Mouse (Mus musculus) hindbrain, embryonic 16.5 days (tissue): ENCODE data around the gene Entpd1. TPM values are rescaled to one million over a fixed set of nuclear protein-coding genes. Genes with fewer than 3 reads are reported as not detected.
"Not testable (repeated sequence)": the region's sequence is repeated elsewhere in the genome, so short reads cannot be mapped to it uniquely, and the experiment has no call there.

ENCODE experiments used
- ATAC-seq: fragments of 200-750 bp; cut with Nextera tagmentation; 2 replicates; pipeline ENCODE4 v1.8.0; 2017; ENCODE audit warnings: moderate TSS enrichment, moderate library complexity
- H3K27ac ChIP-seq: fragments of 300-500 bp; sonication (generic); 2 replicates; pipeline ENCODE4 v1.5.1; 2014; ENCODE audit warnings: low read depth, mild to moderate bottlenecking, control low read depth, low read length, moderate library complexity
- H3K27me3 ChIP-seq: fragments of 300-500 bp; sonication (generic); replicated peaks from 2 replicates; pipeline ENCODE4 v1.6.1; 2014; ENCODE audit warnings: low read length; ENCODE audit not compliant: control insufficient read depth, insufficient read depth
- H3K36me3 ChIP-seq: fragments of 300-500 bp; sonication (generic); 2 replicates; pipeline ENCODE4 v1.6.1; 2014; ENCODE audit warnings: mild to moderate bottlenecking, low read length, moderate library complexity, mixed read lengths; ENCODE audit not compliant: control insufficient read depth, insufficient read depth
- H3K4me1 ChIP-seq: fragments of 300-500 bp; sonication (generic); 2 replicates; pipeline ENCODE4 v1.6.1; 2014; ENCODE audit warnings: low read depth, low read length; ENCODE audit not compliant: control insufficient read depth, insufficient read depth
- H3K4me2 ChIP-seq: fragments of 300-500 bp; sonication (generic); 2 replicates; pipeline ENCODE4 v1.6.1; 2014; ENCODE audit warnings: mild to moderate bottlenecking, low read length, control low read depth, moderate library complexity
- H3K4me3 ChIP-seq: fragments of 300-500 bp; sonication (generic); 2 replicates; pipeline ENCODE4 v1.5.1; 2014; ENCODE audit warnings: mild to moderate bottlenecking, low read length, control low read depth, moderate library complexity
- H3K9ac ChIP-seq: fragments of 300-500 bp; sonication (generic); 2 replicates; pipeline ENCODE4 v1.6.1; 2014; ENCODE audit warnings: low read depth, mild to moderate bottlenecking, control low read depth, low read length, moderate library complexity
- H3K9me3 ChIP-seq: fragments of 300-500 bp; sonication (generic); 2 replicates; pipeline ENCODE4 v1.6.1; 2014; ENCODE audit warnings: mild to moderate bottlenecking, low read length, moderate library complexity; ENCODE audit not compliant: control insufficient read depth
- WGBS: fragments of 180-500 bp; shearing (Covaris S2); extraction: QIAGEN DNeasy Blood & Tissue Kit; methylation state at CpG from one replicate; pipeline ENCODE4 v1.1.7; 2014; 5-methylcytosine and 5-hydroxymethylcytosine counted together
- polyA plus RNA-seq: library from polyadenylated mRNA; unstranded; fragments of >200 nt; fragmentation: Nextera tagmentation; extraction: Ambion mirVana; gene quantifications from 2 replicates; pipeline ENCODE4 v1.2.1, GENCODE M21; 2015

The Entpd1 gene
- polyA plus RNA-seq, 1 experiment from 2014 or later: 8.1 TPM

DNA sequence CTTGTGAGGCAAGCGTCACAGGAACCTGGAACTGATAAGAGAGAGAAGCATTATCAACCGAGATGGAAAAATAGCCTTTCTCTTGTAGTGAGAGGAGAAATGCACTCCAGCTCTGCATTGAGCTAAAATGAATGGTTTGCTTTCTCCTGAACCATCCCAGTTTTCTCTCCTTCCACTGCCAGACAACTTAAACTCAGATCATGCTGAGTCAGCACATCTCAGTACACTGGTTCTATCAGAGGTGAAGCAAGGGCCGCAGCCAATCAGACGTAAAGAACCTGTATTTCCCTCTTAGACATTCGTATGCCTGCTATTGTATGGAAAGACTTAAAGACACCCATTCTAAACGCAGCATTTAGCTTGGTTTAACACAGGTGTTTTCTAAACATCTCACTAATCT is 4.5 kb upstream of the Entpd1 start:
- Histone ChIP-seq H3K27ac (no peak overlapping the region), H3K9ac (no peak overlapping the region), H3K4me3 (no peak overlapping the region), H3K9me3 (no peaks in the 10 kb centered on the region), H3K4me2 (no peak overlapping the region), H3K27me3 (no peaks in the 10 kb centered on the region), H3K4me1 (peaks cover 8% of the 10 kb centered on the region), H3K36me3 (peaks cover 19% of the 10 kb centered on the region)
- 96% methylated on average over 6 of the region's 6 CpGs for WGBS
- no peak for ATAC-seq

DNA sequence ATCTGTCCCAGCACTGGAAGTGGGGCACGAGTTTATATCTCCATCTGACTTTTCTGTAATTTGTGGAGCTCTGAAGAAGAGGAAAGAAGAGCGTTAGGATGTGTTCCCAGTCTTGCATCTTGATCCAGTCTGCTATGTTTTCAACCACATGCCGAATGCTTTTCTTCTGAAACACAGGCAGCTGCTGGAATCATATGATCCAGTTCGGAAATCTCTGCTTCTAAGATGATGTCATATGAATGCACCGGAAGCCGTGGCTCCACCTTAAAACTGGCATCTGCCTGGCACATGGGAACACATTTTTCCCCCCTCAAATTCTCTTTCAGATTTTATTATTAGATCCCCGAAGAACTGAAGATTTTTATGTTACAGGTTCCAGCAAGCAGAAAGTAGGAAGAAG is 2.6 kb downstream of the Entpd1 start:
- H3K36me3 ChIP-seq: no peaks in the 10 kb centered on the region
- 83% methylated on average over 7 of the region's 7 CpGs for WGBS
- no peak overlapping the region for H3K4me3 ChIP-seq
- H3K4me1 ChIP-seq: peaks cover 8% of the 10 kb centered on the region
- no peak for ATAC-seq
- H3K9me3 ChIP-seq: no peaks in the 10 kb centered on the region
- H3K27me3 ChIP-seq: no peaks in the 10 kb centered on the region
- H3K4me2 ChIP-seq: no peak overlapping the region
- no peak overlapping the region for H3K9ac ChIP-seq
- no peak overlapping the region for H3K27ac ChIP-seq

DNA sequence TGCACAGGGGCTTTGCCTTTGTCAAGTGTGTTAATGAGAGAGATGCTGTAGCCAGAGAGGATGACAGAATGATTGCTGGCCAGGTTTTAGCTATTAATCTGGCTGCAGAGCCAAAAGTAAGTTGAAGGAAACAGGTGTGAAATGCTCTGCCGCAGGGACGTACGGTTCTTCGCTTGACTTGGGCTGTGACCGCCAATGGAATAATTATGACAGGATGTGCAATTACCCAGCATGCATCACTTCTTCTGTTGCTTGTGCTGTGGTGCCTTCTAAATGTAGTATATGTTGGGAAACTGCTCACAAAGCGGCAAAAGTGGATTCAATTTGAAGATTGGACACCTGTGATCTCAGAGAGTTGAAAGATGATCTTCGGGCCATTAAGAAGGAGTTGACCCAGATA is 3.9 kb downstream of the Entpd1 start:
- Histone ChIP-seq H3K9ac (no peak overlapping the region), H3K4me2 (no peak overlapping the region), H3K27ac (no peak overlapping the region), H3K9me3 (no peaks in the 10 kb centered on the region), H3K36me3 (no peaks in the 10 kb centered on the region), H3K4me1 (peaks cover 5% of the 10 kb centered on the region), H3K27me3 (no peaks in the 10 kb centered on the region), H3K4me3 (no peak overlapping the region)
- ATAC-seq: no peak
- WGBS: 94% methylated on average over 7 of the region's 7 CpGs

DNA sequence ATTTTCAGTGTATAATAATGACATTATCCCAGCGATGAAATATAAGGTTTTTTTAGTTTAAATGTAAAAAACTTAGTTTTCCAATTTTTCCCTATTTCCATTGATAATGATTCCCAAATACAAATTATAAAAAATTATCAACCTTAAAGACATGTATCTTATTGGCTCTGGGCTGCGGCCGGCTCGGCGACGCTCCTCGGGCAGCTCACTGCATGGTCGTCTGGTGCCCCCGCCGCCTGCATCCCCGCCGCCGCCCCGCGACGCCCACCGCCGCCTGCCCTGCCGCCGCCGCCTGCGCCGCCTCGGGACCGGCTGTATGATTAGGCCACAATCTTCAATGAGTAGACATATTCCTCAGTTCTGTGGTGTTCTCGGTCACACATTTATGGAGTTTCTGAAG is 9.4 kb downstream of the Entpd1 start:
- not testable (repeated sequence) for H3K4me2 ChIP-seq, ATAC-seq, H3K4me1 ChIP-seq, H3K4me3 ChIP-seq, H3K36me3 ChIP-seq, H3K9ac ChIP-seq, H3K9me3 ChIP-seq, H3K27ac ChIP-seq, H3K27me3 ChIP-seq
- 52% methylated on average over 10 of the region's 26 CpGs for WGBS

DNA sequence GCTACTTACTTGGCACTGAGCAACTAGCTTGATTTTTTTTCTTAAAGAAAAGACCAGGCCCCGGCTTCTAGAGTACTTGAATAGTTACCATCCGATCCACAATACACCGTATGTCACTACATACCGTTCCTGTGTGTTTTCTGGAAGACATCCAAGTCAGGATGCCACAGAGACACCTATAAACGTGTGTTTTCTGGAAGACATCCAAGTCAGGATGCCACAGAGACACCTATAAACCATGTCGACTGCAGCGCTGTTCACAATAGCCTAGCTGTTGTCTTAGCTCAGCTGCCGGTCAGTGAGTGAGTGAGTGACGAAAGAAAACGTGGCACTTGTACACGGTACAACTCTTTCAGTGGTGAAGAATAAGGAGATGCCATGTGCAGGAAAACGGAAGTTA is 13.8 kb downstream of the Entpd1 start:
- no peaks in the 10 kb centered on the region for H3K4me1 ChIP-seq
- H3K4me2 ChIP-seq: no peak overlapping the region
- no peak overlapping the region for H3K27ac ChIP-seq
- H3K36me3 ChIP-seq: no peaks in the 10 kb centered on the region
- no peak overlapping the region for H3K4me3 ChIP-seq
- no peak overlapping the region for H3K9ac ChIP-seq
- no peaks in the 10 kb centered on the region for H3K9me3 ChIP-seq
- no peak for ATAC-seq
- 59% methylated on average over 12 of the region's 12 CpGs for WGBS
- no peaks in the 10 kb centered on the region for H3K27me3 ChIP-seq

DNA sequence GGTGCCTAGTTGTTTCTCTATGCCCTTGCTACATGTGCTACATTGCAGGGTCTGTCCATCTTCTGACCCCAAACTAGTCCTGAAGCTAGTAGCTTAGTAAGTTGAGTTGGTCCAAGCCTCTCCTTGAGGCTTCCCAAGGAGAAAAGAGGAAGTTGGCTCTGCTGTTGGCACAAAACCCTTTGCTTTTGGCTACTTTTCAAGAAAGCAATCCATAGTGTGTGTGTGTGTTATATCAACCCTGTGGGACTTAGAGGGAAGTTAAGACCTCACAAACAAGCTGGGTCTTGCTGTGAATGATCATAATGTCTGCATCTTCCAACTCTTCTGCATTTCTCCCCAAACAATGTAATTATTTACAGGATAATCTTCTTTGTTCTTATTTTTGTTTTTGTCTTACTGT is 16.8 kb downstream of the Entpd1 start:
- H3K4me1 ChIP-seq: no peaks in the 10 kb centered on the region
- H3K4me3 ChIP-seq: no peak overlapping the region
- no peak overlapping the region for H3K9ac ChIP-seq
- no peak for ATAC-seq
- no peak overlapping the region for H3K27ac ChIP-seq
- no peaks in the 10 kb centered on the region for H3K36me3 ChIP-seq
- H3K4me2 ChIP-seq: no peak overlapping the region
- no peaks in the 10 kb centered on the region for H3K27me3 ChIP-seq
- no peaks in the 10 kb centered on the region for H3K9me3 ChIP-seq

DNA sequence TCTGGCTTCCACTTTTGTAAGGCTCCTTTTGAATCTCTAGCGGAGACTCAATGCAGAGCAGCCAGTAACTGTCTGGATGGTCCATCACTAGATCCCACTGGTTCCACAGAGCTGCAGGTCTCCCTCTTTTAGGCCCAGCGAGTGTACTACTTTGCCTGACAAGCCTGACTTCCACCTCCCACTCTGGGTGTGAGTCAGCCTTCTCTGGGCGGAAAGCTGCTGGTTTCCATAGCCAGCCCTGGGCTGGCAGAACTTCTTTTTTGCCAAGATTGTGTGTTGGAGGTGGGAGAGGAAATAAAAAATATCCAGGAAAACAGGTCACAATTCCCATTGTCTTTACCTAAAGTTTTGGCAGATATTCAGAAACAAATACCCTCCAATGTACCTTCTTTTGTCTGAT is 17.9 kb downstream of the Entpd1 start:
- Histone ChIP-seq H3K36me3 (no peaks in the 10 kb centered on the region), H3K9me3 (no peaks in the 10 kb centered on the region), H3K27ac (no peak overlapping the region), H3K4me2 (no peak overlapping the region), H3K4me3 (no peak overlapping the region), H3K9ac (no peak overlapping the region), H3K27me3 (no peaks in the 10 kb centered on the region), H3K4me1 (no peaks in the 10 kb centered on the region)
- 88% methylated on average over 3 of the region's 3 CpGs for WGBS
- ATAC-seq: no peak

DNA sequence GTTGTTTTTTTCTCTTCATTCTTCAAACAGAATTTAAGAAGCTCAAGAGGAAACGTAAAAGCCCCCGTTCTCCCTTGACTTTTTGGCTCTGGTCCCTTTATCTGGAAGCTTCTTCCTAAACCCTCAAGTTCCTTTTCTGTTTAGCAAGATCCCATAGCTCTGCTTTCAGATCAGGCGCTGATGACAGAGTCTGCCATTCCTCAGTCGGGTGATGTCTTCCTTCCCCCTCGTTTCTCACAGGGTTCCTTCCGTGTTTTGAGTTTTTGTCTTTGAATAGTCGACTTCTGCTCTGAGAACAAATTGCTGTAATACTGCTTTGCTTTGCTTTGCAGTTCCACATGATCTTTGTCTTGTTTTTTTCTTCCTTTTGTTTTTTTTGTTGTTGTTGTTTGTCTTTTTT is 18.4 kb downstream of the Entpd1 start:
- Histone ChIP-seq H3K9me3 (no peaks in the 10 kb centered on the region), H3K4me1 (no peaks in the 10 kb centered on the region), H3K4me2 (no peak overlapping the region), H3K27me3 (no peaks in the 10 kb centered on the region), H3K4me3 (no peak overlapping the region), H3K27ac (no peak overlapping the region), H3K36me3 (no peaks in the 10 kb centered on the region), H3K9ac (no peak overlapping the region)
- no peak for ATAC-seq
- 83% methylated on average over 7 of the region's 7 CpGs for WGBS

DNA sequence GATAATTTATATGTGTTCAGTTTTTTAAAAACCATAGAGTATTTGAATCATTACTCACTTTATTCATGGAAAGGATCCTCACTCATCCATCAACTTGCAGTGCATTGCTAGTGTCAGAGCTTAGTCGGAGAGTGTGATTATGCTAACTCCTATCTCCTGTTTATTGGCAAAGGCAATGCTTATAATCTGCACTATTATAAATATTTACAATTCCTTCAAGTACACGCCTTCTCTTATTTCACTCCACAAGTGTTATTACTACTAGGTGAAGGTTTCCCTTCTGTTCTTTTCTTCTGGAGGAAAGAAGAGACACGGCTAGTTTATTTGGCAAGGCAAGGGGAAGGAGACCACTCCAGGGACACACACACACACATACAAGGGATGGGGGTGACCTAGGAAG is 20.0 kb downstream of the Entpd1 start:
- Histone ChIP-seq H3K27ac (no peak overlapping the region), H3K36me3 (no peaks in the 10 kb centered on the region), H3K4me2 (no peak overlapping the region), H3K9me3 (no peaks in the 10 kb centered on the region), H3K27me3 (no peaks in the 10 kb centered on the region), H3K9ac (no peak overlapping the region), H3K4me3 (no peak overlapping the region), H3K4me1 (no peaks in the 10 kb centered on the region)
- ATAC-seq: no peak
- 83% methylated on average over 3 of the region's 3 CpGs for WGBS

DNA sequence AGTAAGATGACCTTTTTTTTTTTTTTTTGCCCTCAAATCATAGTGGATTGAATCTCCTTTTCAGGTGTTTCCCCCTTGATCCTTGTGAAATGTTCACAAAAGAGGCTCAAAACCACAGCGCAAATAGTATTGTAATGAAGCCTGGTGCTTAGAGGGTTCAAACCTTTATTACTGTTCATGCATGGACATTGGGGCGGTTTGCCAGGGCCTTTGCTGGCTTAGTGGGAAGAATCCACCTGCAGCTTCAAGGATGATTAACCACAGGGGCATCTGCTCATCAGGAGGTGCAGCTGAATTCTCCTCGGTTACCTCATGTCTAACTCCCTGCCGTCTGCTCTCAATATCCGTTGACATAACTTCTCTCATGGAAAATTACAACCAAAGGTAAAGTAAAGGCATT is 20.5 kb downstream of the Entpd1 start:
- no peaks in the 10 kb centered on the region for H3K27me3 ChIP-seq
- WGBS: 80% methylated on average over 5 of the region's 5 CpGs
- no peaks in the 10 kb centered on the region for H3K9me3 ChIP-seq
- ATAC-seq: no peak
- no peaks in the 10 kb centered on the region for H3K4me1 ChIP-seq
- H3K4me3 ChIP-seq: no peak overlapping the region
- no peak overlapping the region for H3K27ac ChIP-seq
- no peak overlapping the region for H3K4me2 ChIP-seq
- H3K36me3 ChIP-seq: no peaks in the 10 kb centered on the region
- no peak overlapping the region for H3K9ac ChIP-seq
